Mouse (Mus musculus) intestine, embryonic 16.5 days (tissue): ENCODE data around the gene Hspg2. TPM values are rescaled to one million over a fixed set of nuclear protein-coding genes. Genes with fewer than 3 reads are reported as not detected.

Source experiments
- ATAC-seq: fragments of 200-750 bp; cut with Nextera tagmentation; 2 replicates; pipeline ENCODE4 v1.8.0; 2017; ENCODE audit warnings: moderate TSS enrichment, moderate library complexity
- H3K27ac ChIP-seq: fragments of 300-500 bp; sonication (generic); 2 replicates; pipeline ENCODE4 v1.5.1; 2014; ENCODE audit warnings: mild to moderate bottlenecking, low read length
- H3K27me3 ChIP-seq: fragments of 300-500 bp; sonication (generic); replicated peaks from 2 replicates; pipeline ENCODE4 v1.6.1; 2014; ENCODE audit warnings: low read length, control low read depth, mixed read lengths; ENCODE audit not compliant: control insufficient read depth, insufficient read depth
- H3K36me3 ChIP-seq: fragments of 300-500 bp; sonication (generic); 2 replicates; pipeline ENCODE4 v1.6.1; 2014; ENCODE audit warnings: low read length, control low read depth; ENCODE audit not compliant: control insufficient read depth, insufficient read depth
- H3K4me1 ChIP-seq: fragments of 300-500 bp; sonication (generic); 2 replicates; pipeline ENCODE4 v1.6.1; 2014; ENCODE audit warnings: low read length, control low read depth, mixed read lengths; ENCODE audit not compliant: control insufficient read depth, insufficient read depth
- H3K4me2 ChIP-seq: fragments of 300-500 bp; sonication (generic); 2 replicates; pipeline ENCODE4 v1.6.1; 2014; ENCODE audit warnings: low read depth, low read length, control low read depth
- H3K4me3 ChIP-seq: fragments of 300-500 bp; sonication (generic); 2 replicates; pipeline ENCODE4 v1.5.1; 2014; ENCODE audit warnings: mild to moderate bottlenecking, low read length
- H3K9ac ChIP-seq: fragments of 300-500 bp; sonication (generic); 2 replicates; pipeline ENCODE4 v1.6.1; 2014; ENCODE audit warnings: low read depth, low read length
- H3K9me3 ChIP-seq: fragments of 300-500 bp; sonication (generic); 2 replicates; pipeline ENCODE4 v1.6.1; 2016; ENCODE audit warnings: low read length, control low read depth; ENCODE audit not compliant: control insufficient read depth
- WGBS: fragments of 180-500 bp; shearing (Covaris S2); extraction: QIAGEN DNeasy Blood & Tissue Kit; methylation state at CpG from one replicate; pipeline ENCODE4 v1.1.7; 2014; 5-methylcytosine and 5-hydroxymethylcytosine counted together
- polyA plus RNA-seq: library from polyadenylated mRNA; unstranded; fragments of >200 nt; fragmentation: Nextera tagmentation; extraction: Ambion mirVana; gene quantifications from 2 replicates; pipeline ENCODE4 v1.2.1, GENCODE M21; 2015

The Hspg2 gene
- polyA plus RNA-seq, 1 experiment from 2014 or later: 24.5 TPM

GRCm38 (mm10) chr4:137589586-137589985 lies 121.0 kb downstream of the Hspg2 start:
- no peaks in the 10 kb centered on the region for H3K27me3 ChIP-seq
- no peaks in the 10 kb centered on the region for H3K9me3 ChIP-seq
- no peak for ATAC-seq
- H3K4me1 ChIP-seq: peaks cover 3% of the 10 kb centered on the region; the same call in 1 of the 2 replicates
- H3K27ac ChIP-seq: no peak overlapping the region
- no peak overlapping the region for H3K4me3 ChIP-seq
- 83% methylated on average over 3 of the region's 3 CpGs for WGBS
- H3K36me3 ChIP-seq: no peaks in the 10 kb centered on the region
- no peak overlapping the region for H3K4me2 ChIP-seq
- H3K9ac ChIP-seq: no peak overlapping the region

- no peak for ATAC-seq
Measured at GRCm38 (mm10) chr4:137590961-137591360, 122.4 kb downstream of the Hspg2 start.

GRCm38 (mm10) chr4:137593601-137594495 lies 125.3 kb downstream of the Hspg2 start, which contains the start of gene Usp48:
Usp48 (plus strand) TSS chr4:137593755.
- ATAC-seq: peak; percentile 96
- H3K9me3 ChIP-seq: no peaks in the 10 kb centered on the region
- peak within 1 kb of the TSS; percentile 99 for H3K27ac ChIP-seq
- peaks cover 27% of the 10 kb centered on the region for H3K4me1 ChIP-seq
- no peaks in the 10 kb centered on the region for H3K36me3 ChIP-seq
- no peaks in the 10 kb centered on the region for H3K27me3 ChIP-seq
- H3K9ac ChIP-seq: peak within 1 kb of the TSS; percentile 91
- peak within 1 kb of the TSS; percentile 88 for H3K4me3 ChIP-seq
- peak within 1 kb of the TSS; percentile 80 for H3K4me2 ChIP-seq
- WGBS: under 1% methylated on average over 91 of the region's 92 CpGs

More at GRCm38 (mm10) chr4:137590961-137591360, 122.4 kb downstream of the Hspg2 start:
- Histone ChIP-seq H3K9me3 (no peaks in the 10 kb centered on the region), H3K27me3 (no peaks in the 10 kb centered on the region), H3K4me2 (no peak overlapping the region), H3K4me1 (peaks cover 13% of the 10 kb centered on the region), H3K36me3 (no peaks in the 10 kb centered on the region), H3K4me3 (no peak overlapping the region), H3K9ac (no peak overlapping the region), H3K27ac (no peak overlapping the region)
- WGBS: 88% methylated on average over 4 of the region's 4 CpGs

GRCm38 (mm10) chr4:137594496-137595270 lies 126.1 kb downstream of the Hspg2 start:
- Histone ChIP-seq H3K4me2 (peak overlapping the region; percentile 80), H3K9ac (peak overlapping the region; percentile 91), H3K9me3 (no peaks in the 10 kb centered on the region), H3K4me1 (peaks cover 32% of the 10 kb centered on the region), H3K36me3 (no peaks in the 10 kb centered on the region), H3K4me3 (peak overlapping the region; percentile 88), H3K27me3 (no peaks in the 10 kb centered on the region), H3K27ac (peak overlapping the region; percentile 99)
- 3% methylated on average over 40 of the region's 40 CpGs for WGBS
- peak; percentile 43; the same call in 1 of the 2 replicates for ATAC-seq

GRCm38 (mm10) chr4:137597098-137597630 lies 128.6 kb downstream of the Hspg2 start:
- Histone ChIP-seq H3K36me3 (no peaks in the 10 kb centered on the region), H3K27me3 (no peaks in the 10 kb centered on the region), H3K4me3 (no peak overlapping the region), H3K9me3 (no peaks in the 10 kb centered on the region), H3K4me2 (no peak overlapping the region), H3K4me1 (peaks cover 33% of the 10 kb centered on the region), H3K9ac (no peak overlapping the region), H3K27ac (no peak overlapping the region)
- 89% methylated on average over 4 of the region's 4 CpGs for WGBS
- ATAC-seq: no peak

GRCm38 (mm10) chr4:137598577-137598976 lies 130.0 kb downstream of the Hspg2 start:
- Histone ChIP-seq H3K27ac (no peak overlapping the region), H3K4me3 (no peak overlapping the region), H3K4me2 (no peak overlapping the region), H3K9me3 (no peaks in the 10 kb centered on the region), H3K36me3 (no peaks in the 10 kb centered on the region), H3K4me1 (peaks cover 33% of the 10 kb centered on the region), H3K9ac (no peak overlapping the region), H3K27me3 (no peaks in the 10 kb centered on the region)
- 80% methylated on average over 5 of the region's 5 CpGs for WGBS
- ATAC-seq: no peak

GRCm38 (mm10) chr4:137603449-137604171 lies 135.0 kb downstream of the Hspg2 start:
- Histone ChIP-seq H3K9me3 (no peaks in the 10 kb centered on the region), H3K9ac (no peak overlapping the region), H3K4me1 (peaks cover 7% of the 10 kb centered on the region), H3K4me3 (no peak overlapping the region), H3K27ac (no peak overlapping the region), H3K36me3 (peaks cover 13% of the 10 kb centered on the region; the same call in 1 of the 2 replicates), H3K4me2 (no peak overlapping the region), H3K27me3 (no peaks in the 10 kb centered on the region)
- WGBS: 76% methylated on average over 11 of the region's 11 CpGs
- ATAC-seq: no peak

- no peak for ATAC-seq
- Histone ChIP-seq H3K4me1 (peaks cover 2% of the 10 kb centered on the region; the same call in 1 of the 2 replicates), H3K4me3 (no peak overlapping the region), H3K27me3 (no peaks in the 10 kb centered on the region), H3K36me3 (peaks cover 23% of the 10 kb centered on the region), H3K4me2 (no peak overlapping the region), H3K9me3 (no peaks in the 10 kb centered on the region), H3K27ac (no peak overlapping the region), H3K9ac (no peak overlapping the region)
- WGBS: 98% methylated on average over 2 of the region's 2 CpGs
Measured at GRCm38 (mm10) chr4:137607023-137607422, 138.5 kb downstream of the Hspg2 start.
